Mouse (Mus musculus): ENCODE measurements around the gene Stt3b. TPM values are rescaled to one million over a fixed set of nuclear protein-coding genes. Genes with fewer than 3 reads are reported as not detected.

The Stt3b gene
- polyA plus RNA-seq, 1 experiment from 2014 or later, result 72.0 TPM

DNA sequence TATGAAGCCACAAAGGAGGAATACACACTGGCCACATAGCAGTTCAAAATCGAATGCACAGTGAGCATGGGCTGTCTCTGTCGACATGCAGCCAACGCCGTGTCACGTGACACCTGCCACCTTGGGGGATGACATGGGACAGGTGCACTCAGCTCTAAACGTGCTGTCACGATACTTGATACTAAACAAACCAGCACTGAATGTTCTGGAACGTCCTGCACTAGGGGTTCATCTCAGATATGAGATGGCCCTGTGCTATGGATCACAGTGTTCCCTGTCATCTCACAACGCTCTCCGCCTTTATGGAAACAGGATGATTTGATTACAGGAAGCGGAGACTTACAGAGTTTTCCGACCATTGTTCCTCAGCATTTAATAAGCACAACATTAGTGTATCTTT lies 22.8 kb upstream of the Stt3b start:
- ATAC-seq (replicated peaks; ENCODE audit: low FRiP score, low read depth), result no peak
- 46% methylated on average over 12 of the region's 12 CpGs for WGBS
- no peak for TF ChIP-seq CTCF (IDR thresholded peaks at IDR 0.05; ENCODE audit: low read depth)

DNA sequence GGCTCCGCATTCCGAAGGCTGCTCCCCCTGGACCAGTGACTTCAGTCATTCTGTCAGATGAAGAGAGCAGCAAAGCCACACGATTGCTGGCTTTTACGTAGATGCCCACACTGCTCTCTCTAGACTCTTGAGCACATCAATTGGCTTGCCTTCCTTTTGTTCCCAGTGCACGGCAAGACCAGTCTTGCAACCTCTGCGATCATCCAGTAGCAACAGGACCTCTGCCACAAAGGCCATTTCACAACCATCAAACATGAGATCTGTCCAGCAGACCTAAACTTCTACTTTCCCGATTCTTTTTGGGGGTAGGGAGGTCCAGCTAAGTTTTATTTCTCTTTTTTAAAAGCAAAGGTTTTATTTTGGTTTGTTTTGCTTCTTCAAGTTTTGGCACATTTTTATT lies 22.1 kb upstream of the Stt3b start:
- Histone ChIP-seq H3K9ac (ENCODE audit: low read depth, low read length) (no peak overlapping the region), H3K27me3 (ENCODE audit: insufficient read depth, low read length) (no peaks in the 10 kb centered on the region), H3K36me3 (ENCODE audit: insufficient read depth, low read length) (no peaks in the 10 kb centered on the region), H3K4me1 (replicated peaks; ENCODE audit: insufficient read depth, low read length) (no peaks in the 10 kb centered on the region), H3K4me3 (replicated peaks; ENCODE audit: low read depth, low read length) (no peak overlapping the region), H3K27ac (no peak overlapping the region), H3K4me2 (ENCODE audit: low read length) (no peak overlapping the region), H3K9me3 (replicated peaks; ENCODE audit: low read length) (no peaks in the 10 kb centered on the region)
- 76% methylated on average over 7 of the region's 7 CpGs for WGBS
- DNase-seq (ENCODE audit: low spot score), result no peak
- TF ChIP-seq CTCF (IDR thresholded peaks at IDR 0.05; ENCODE audit: low read depth), result no peak
- no peak for ATAC-seq (replicated peaks; ENCODE audit: low FRiP score, low read depth)

More for the DNA sequence above, 22.8 kb upstream of the Stt3b start:
- Histone ChIP-seq H3K27ac (no peak overlapping the region), H3K4me1 (replicated peaks; ENCODE audit: insufficient read depth, low read length) (no peaks in the 10 kb centered on the region), H3K4me2 (ENCODE audit: low read length) (no peak overlapping the region), H3K9ac (ENCODE audit: low read depth, low read length) (no peak overlapping the region), H3K36me3 (ENCODE audit: insufficient read depth, low read length) (no peaks in the 10 kb centered on the region), H3K27me3 (ENCODE audit: insufficient read depth, low read length) (no peaks in the 10 kb centered on the region), H3K9me3 (replicated peaks; ENCODE audit: low read length) (no peaks in the 10 kb centered on the region), H3K4me3 (replicated peaks; ENCODE audit: low read depth, low read length) (no peak overlapping the region)
- peak; percentile 39 for DNase-seq (ENCODE audit: low spot score)

- Histone ChIP-seq H3K27ac (no peak overlapping the region), H3K9ac (ENCODE audit: low read depth, low read length) (no peak overlapping the region), H3K27me3 (ENCODE audit: insufficient read depth, low read length) (no peaks in the 10 kb centered on the region), H3K9me3 (replicated peaks; ENCODE audit: low read length) (no peaks in the 10 kb centered on the region), H3K4me2 (ENCODE audit: low read length) (no peak overlapping the region), H3K36me3 (ENCODE audit: insufficient read depth, low read length) (no peaks in the 10 kb centered on the region), H3K4me1 (replicated peaks; ENCODE audit: insufficient read depth, low read length) (no peaks in the 10 kb centered on the region), H3K4me3 (replicated peaks; ENCODE audit: low read depth, low read length) (no peak overlapping the region)
- no peak for TF ChIP-seq CTCF (IDR thresholded peaks at IDR 0.05; ENCODE audit: low read depth)
- DNase-seq (ENCODE audit: low spot score) (peak; percentile 44), ATAC-seq (replicated peaks; ENCODE audit: low FRiP score, low read depth) (no peak)
- 43% methylated on average over 6 of the region's 6 CpGs for WGBS
Measured at GRCm38 (mm10) chr9:115330861-115331476, 20.7 kb upstream of the Stt3b start.

DNA sequence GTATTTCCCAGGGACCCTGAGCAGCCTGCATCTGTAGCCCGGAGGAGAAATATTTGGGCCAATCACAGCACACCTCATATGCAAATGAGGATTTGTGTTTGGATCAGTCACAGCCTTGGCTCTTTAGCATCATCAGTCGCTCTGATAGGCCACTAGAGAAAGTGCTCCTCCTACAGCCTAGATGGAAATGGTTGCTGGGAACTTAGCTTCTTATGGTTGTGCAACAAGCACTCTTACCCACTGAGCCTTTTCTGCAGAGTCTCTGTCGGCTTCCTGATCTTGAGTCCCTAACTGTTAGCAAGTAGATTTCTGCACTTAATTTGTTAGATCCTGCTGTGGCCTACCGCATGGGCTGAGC lies 16.3 kb upstream of the Stt3b start:
- Histone ChIP-seq H3K4me1 (replicated peaks; ENCODE audit: insufficient read depth, low read length) (no peaks in the 10 kb centered on the region), H3K4me2 (ENCODE audit: low read length) (no peak overlapping the region), H3K27ac (0 out of 2 replicates have a peak overlapping the region, but pooled peaks have one; percentile 36), H3K9me3 (replicated peaks; ENCODE audit: low read length) (no peaks in the 10 kb centered on the region), H3K36me3 (ENCODE audit: insufficient read depth, low read length) (no peaks in the 10 kb centered on the region), H3K27me3 (ENCODE audit: insufficient read depth, low read length) (no peaks in the 10 kb centered on the region), H3K9ac (ENCODE audit: low read depth, low read length) (no peak overlapping the region), H3K4me3 (replicated peaks; ENCODE audit: low read depth, low read length) (no peak overlapping the region)
- ATAC-seq (replicated peaks; ENCODE audit: low FRiP score, low read depth) (no peak), DNase-seq (ENCODE audit: low spot score) (no peak)
- no peak for TF ChIP-seq CTCF (IDR thresholded peaks at IDR 0.05; ENCODE audit: low read depth)
- 96% methylated on average over 4 of the region's 4 CpGs for WGBS

DNA sequence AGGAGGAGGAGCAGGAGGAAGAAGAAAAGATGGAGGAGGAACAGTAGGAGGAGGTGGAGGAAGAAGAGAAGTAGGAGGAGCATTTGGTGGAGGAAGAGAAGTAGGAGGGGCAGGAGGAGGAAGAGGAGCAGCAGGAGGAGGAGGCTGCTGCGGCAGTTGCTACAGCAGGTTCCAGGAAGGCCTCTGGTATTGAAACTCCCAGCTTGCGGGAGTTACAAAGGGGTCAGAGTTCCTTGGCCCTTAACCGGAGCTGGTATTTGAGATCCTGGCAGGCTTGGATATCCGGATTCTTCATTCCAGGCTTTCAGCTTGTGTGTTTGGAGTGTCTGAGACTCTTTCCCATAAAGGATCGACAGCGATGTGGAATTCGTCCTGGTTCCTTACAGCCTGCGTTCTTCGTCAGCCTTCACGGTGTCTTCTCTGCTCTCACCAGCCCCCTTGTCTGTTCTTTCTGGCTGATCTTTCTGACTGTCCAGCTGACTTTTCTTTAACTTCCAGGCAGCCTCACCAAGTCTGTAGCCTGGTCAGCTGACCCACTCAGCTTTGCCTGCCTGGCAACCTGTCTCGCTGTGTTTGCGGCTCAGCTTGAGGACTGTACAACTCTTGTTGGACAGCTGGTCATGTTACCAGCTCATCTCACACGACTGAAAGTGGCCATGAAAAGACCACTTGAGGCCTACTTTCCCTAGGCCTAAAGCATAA lies 15.8 kb upstream of the Stt3b start:
- 0 out of 2 replicates have a peak overlapping the region, but pooled peaks have one; percentile 36 for H3K27ac ChIP-seq
- WGBS, result 49% methylated on average over 13 of the region's 13 CpGs
- no peak for ATAC-seq (replicated peaks; ENCODE audit: low FRiP score, low read depth)
- no peak overlapping the region for H3K4me2 ChIP-seq (ENCODE audit: low read length)
- H3K27me3 ChIP-seq (ENCODE audit: insufficient read depth, low read length), result no peaks in the 10 kb centered on the region
- no peaks in the 10 kb centered on the region for H3K4me1 ChIP-seq (replicated peaks; ENCODE audit: insufficient read depth, low read length)
- TF ChIP-seq CTCF (IDR thresholded peaks at IDR 0.05; ENCODE audit: low read depth), result no peak
- no peak overlapping the region for H3K9ac ChIP-seq (ENCODE audit: low read depth, low read length)
- DNase-seq (ENCODE audit: low spot score), result peak; percentile 52
- H3K36me3 ChIP-seq (ENCODE audit: insufficient read depth, low read length), result no peaks in the 10 kb centered on the region
- no peaks in the 10 kb centered on the region for H3K9me3 ChIP-seq (replicated peaks; ENCODE audit: low read length)
- no peak overlapping the region for H3K4me3 ChIP-seq (replicated peaks; ENCODE audit: low read depth, low read length)

DNA sequence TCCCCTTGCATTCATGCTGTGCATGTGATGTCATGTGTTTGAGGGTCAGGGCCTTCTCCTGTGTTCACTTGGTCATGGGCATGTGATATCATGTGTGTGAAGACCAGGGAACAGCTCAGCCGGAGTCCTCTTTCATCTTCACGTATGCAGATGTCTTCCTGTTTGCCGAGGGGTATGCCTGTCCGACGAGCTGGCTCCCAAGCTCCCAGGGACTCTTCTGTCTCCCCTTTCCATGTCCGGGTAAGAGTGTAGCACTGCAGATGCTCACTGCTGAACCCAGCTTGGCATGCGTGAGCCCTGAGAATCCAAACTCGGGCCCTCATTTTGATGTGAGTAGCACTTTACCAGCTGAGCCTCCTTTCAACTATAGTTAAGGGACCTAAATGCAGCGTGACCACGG lies 13.4 kb upstream of the Stt3b start:
- Histone ChIP-seq H3K9ac (ENCODE audit: low read depth, low read length) (no peak overlapping the region), H3K4me1 (replicated peaks; ENCODE audit: insufficient read depth, low read length) (no peaks in the 10 kb centered on the region), H3K27me3 (ENCODE audit: insufficient read depth, low read length) (no peaks in the 10 kb centered on the region), H3K9me3 (replicated peaks; ENCODE audit: low read length) (no peaks in the 10 kb centered on the region), H3K27ac (no peak overlapping the region), H3K36me3 (ENCODE audit: insufficient read depth, low read length) (no peaks in the 10 kb centered on the region), H3K4me3 (replicated peaks; ENCODE audit: low read depth, low read length) (no peak overlapping the region), H3K4me2 (ENCODE audit: low read length) (no peak overlapping the region)
- no peak for TF ChIP-seq CTCF (IDR thresholded peaks at IDR 0.05; ENCODE audit: low read depth)
- no peak for ATAC-seq (replicated peaks; ENCODE audit: low FRiP score, low read depth)
- 42% methylated on average over 10 of the region's 10 CpGs for WGBS
- DNase-seq (ENCODE audit: low spot score), result no peak
